In the genomic region with DNA sequence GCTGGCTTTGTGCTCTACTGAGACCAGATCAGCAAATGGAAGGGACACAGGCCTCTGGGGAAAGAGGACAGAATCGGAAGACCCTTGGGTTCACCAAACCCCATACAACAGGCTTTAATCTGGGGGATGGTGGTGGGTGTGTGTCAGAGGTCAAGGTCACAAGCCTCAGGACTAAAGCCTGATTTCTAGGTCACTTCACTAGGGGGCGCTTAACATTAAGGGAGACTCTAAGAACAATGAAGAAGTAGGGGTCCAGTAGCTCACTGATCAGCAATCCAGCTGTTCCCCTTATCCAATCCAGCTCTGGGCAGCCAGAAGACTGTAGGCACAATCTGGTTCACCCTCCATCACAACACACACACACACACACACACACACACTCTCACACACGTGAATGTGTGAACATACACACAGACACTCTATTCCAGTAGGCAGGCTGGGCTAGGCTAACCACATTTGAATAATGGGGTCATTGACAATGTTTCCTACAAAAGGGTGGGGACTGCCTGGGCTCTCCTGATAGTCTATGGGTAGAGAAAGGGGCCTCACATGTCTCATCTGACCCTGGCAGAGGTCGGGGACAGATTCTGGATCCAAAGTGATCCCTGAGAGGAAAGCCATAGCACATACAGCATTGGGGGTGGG, we compare ENCODE assay signal across 16 mouse cellular contexts. TPM values are rescaled to one million over a fixed set of nuclear protein-coding genes. Genes with fewer than 3 reads are reported as not detected.
DNase-seq lines count a peak whose midpoint lies in the region; ATAC-seq and TF ChIP-seq lines count a peak whose summit lies in the region.
"Had no signal": no experiment of that assay in that cellular context is flagged by ENCODE, and none has a peak within 500 bp of the region (broad histone marks: within the 10 kb centered on the region; RNA-seq: fewer than 3 reads in every experiment).

No protein-coding gene starts in this region.

- intact Hi-C loops in left cerebral cortex, postnatal 10 days (cut with DNase I), result no loop called here

- 69% methylated on average over 4 of the region's 4 CpGs for WGBS in kidney, postnatal 0 days

- peak; percentile 16; the same call in 1 of the 2 replicates for TF ChIP-seq CTCF in kidney, postnatal 0 days (IDR thresholded peaks at IDR 0.05; ENCODE audit: low read depth)
- no peak for TF ChIP-seq CTCF in G1E (IDR thresholded peaks at IDR 0.05; ENCODE audit: low read depth, low read length)

- no peaks in the 10 kb centered on the region for H3K9me3 ChIP-seq in kidney, postnatal 0 days (replicated peaks; ENCODE audit: low read length)
- H3K9me3 ChIP-seq in G1E (replicated peaks), result peaks cover 16% of the 10 kb centered on the region
- H3K9me3 ChIP-seq: embryonic facial prominence, embryonic 12.5 days; intestine, embryonic 15.5 days; stomach, embryonic 15.5 days had no signal

- no peaks in the 10 kb centered on the region for H3K36me3 ChIP-seq in kidney, postnatal 0 days (ENCODE audit: insufficient read depth, low read length)
- H3K36me3 ChIP-seq in G1E (replicated peaks), result no peaks in the 10 kb centered on the region
- H3K36me3 ChIP-seq: embryonic facial prominence, embryonic 12.5 days; stomach, embryonic 15.5 days had no signal

- no peak for DNase-seq in kidney, postnatal 0 days (ENCODE audit: low spot score)
- no peak for DNase-seq in kidney, postnatal 14 days
- DNase-seq in G1E (ENCODE audit: low spot score), result no peak
- DNase-seq in right cerebral cortex, postnatal 36 days (ENCODE audit: low spot score in 2 of 2), result no peak
- no peak for DNase-seq in left cerebral cortex, postnatal 10 days (ENCODE audit: extremely low spot score in 1 of 2, low spot score in 2 of 2)
- DNase-seq: cerebellum, adult 9-10 months; right cerebral cortex, postnatal 4 days had no signal

- ATAC-seq in kidney, postnatal 0 days (replicated peaks; ENCODE audit: low FRiP score, low read depth), result no peak
- no peak for ATAC-seq in G1E (ENCODE audit: extremely low read depth, insufficient number of reproducible peaks, low FRiP score, poor library complexity, severe bottlenecking)
- ATAC-seq in common myeloid progenitor, adult 5-6 weeks (replicated peaks; ENCODE audit: low read depth, poor library complexity, severe bottlenecking), result 0 out of 2 replicates have a peak, but pooled peaks have one; percentile 1
- peak; percentile 40 for ATAC-seq in megakaryocyte progenitor cell, adult 5-6 weeks (replicated peaks; ENCODE audit: poor library complexity)
- ATAC-seq: activated CD4-positive, CD25-positive, alpha-beta regulatory T cell, adult 4 months; forebrain, embryonic 16.5 days had no signal

- H3K9ac ChIP-seq in kidney, postnatal 0 days (ENCODE audit: low read depth, low read length), result no peak overlapping the region
- H3K9ac ChIP-seq: embryonic facial prominence, embryonic 12.5 days; intestine, embryonic 15.5 days; stomach, embryonic 15.5 days had no signal

- no peak overlapping the region for H3K4me3 ChIP-seq in kidney, postnatal 0 days (replicated peaks; ENCODE audit: low read depth, low read length)
- peak overlapping the region; percentile 39; the same call in 1 of the 2 replicates for H3K4me3 ChIP-seq in G1E (ENCODE audit: low read depth, low read length)
- H3K4me3 ChIP-seq: embryonic facial prominence, embryonic 12.5 days; intestine, embryonic 15.5 days; left cerebral cortex, adult 2 months; myocyte; stomach, embryonic 15.5 days had no signal

- no peak overlapping the region for H3K4me2 ChIP-seq in kidney, postnatal 0 days (ENCODE audit: low read length)
- H3K4me2 ChIP-seq: embryonic facial prominence, embryonic 12.5 days had no signal

- H3K27me3 ChIP-seq in kidney, postnatal 0 days (ENCODE audit: insufficient read depth, low read length), result no peaks in the 10 kb centered on the region
- no peaks in the 10 kb centered on the region for H3K27me3 ChIP-seq in G1E (ENCODE audit: insufficient read depth, low read length)
- H3K27me3 ChIP-seq: embryonic facial prominence, embryonic 12.5 days; intestine, embryonic 15.5 days; stomach, embryonic 15.5 days had no signal

- no peak overlapping the region for H3K27ac ChIP-seq in kidney, postnatal 0 days
- H3K27ac ChIP-seq: embryonic facial prominence, embryonic 12.5 days; intestine, embryonic 15.5 days; left cerebral cortex, adult 2 months had no signal

- 0 out of 2 replicates have a peak, but pooled peaks cover 6% of the 10 kb centered on the region for H3K4me1 ChIP-seq in kidney, postnatal 0 days (replicated peaks; ENCODE audit: insufficient read depth, low read length)
- H3K4me1 ChIP-seq in G1E (ENCODE audit: insufficient read depth, low read depth, low read length), result peaks cover 88% of the 10 kb centered on the region

RNA-seq across cellular contexts. Expression of a gene that starts 6.7 kb away (rescaled TPM):
- 449 and 494 TPM in 2 replicates for polyA plus RNA-seq in kidney, postnatal 0 days (2015; fragmentation: Nextera tagmentation; extraction: Ambion mirVana)
- total RNA-seq in G1E (2014; fragmentation: Nextera tagmentation) (not detected in 2 replicates), G1E (2017) (1.3 TPM in 1 of 2 replicates, not detected in the other)
- polyA plus RNA-seq in G1E (2012), result 0.43 and 0.44 TPM in 2 replicates
- not detected in 2 replicates for total RNA-seq in common myeloid progenitor, adult 5-6 weeks (2017)
- total RNA-seq in megakaryocyte progenitor cell, adult 5-6 weeks (2015), result not detected in 2 replicates
- total RNA-seq in megakaryocyte progenitor cell, adult 5-6 weeks (2017), result not detected in 2 replicates
- total RNA-seq in left cerebral cortex, postnatal 10 days (2021), result 10 to 100 TPM; 17.5 to 20.6 TPM
- polyA plus RNA-seq: activated CD4-positive, CD25-positive, alpha-beta regulatory T cell, adult 4 months had no signal

RNA-seq across cellular contexts. Expression of a gene that starts 57.8 kb away (rescaled TPM):
- 38.2 and 40.6 TPM in 2 replicates for polyA plus RNA-seq in kidney, postnatal 0 days (2015; fragmentation: Nextera tagmentation; extraction: Ambion mirVana)
- 22.8 and 25.7 TPM in 2 replicates for total RNA-seq in G1E (2014; fragmentation: Nextera tagmentation)
- total RNA-seq in G1E (2017), result 24.9 and 26.7 TPM in 2 replicates
- 60.6 and 77.6 TPM in 2 replicates for polyA plus RNA-seq in G1E (2012)
- total RNA-seq in common myeloid progenitor, adult 5-6 weeks (2017), result 15.6 and 18.6 TPM in 2 replicates
- total RNA-seq in megakaryocyte progenitor cell, adult 5-6 weeks (2015), result 7.2 and 7.9 TPM in 2 replicates
- 10.7 and 12.5 TPM in 2 replicates for total RNA-seq in megakaryocyte progenitor cell, adult 5-6 weeks (2017)
- 1 to 10 TPM; 1.8 to 3.1 TPM for total RNA-seq in left cerebral cortex, postnatal 10 days (2021)

Comparison
In these comparisons a context has a peak if more than half of its experiments do, and no peak if none do; other contexts are left out.
1. ATAC-seq: peak in common myeloid progenitor, adult 5-6 weeks (single experiment) and megakaryocyte progenitor cell, adult 5-6 weeks (single experiment); none in kidney, postnatal 0 days (single experiment) and G1E (single experiment).
2. RNA of a gene that starts 6.7 kb away (total RNA-seq): 17.5 to 20.6 TPM in left cerebral cortex, postnatal 10 days; 1.3 TPM in G1E, not detected in megakaryocyte progenitor cell, adult 5-6 weeks and not detected in common myeloid progenitor, adult 5-6 weeks; every median in the first group is over 4 times any median in the second.